Mouse (Mus musculus) bone marrow macrophage, adult 2 months (primary cell): ENCODE results near the gene Trim68.

Experiments
- CTCF ChIP-seq: IDR thresholded peaks from 2 replicates; pipeline ENCODE4 v1.5.1; 2012; ENCODE audit warnings: low read depth, mild to moderate bottlenecking, low read length, moderate library complexity
- POLR2A ChIP-seq: IDR thresholded peaks from 2 replicates; pipeline ENCODE4 v1.6.1; 2012; ENCODE audit warnings: mild to moderate bottlenecking, low read depth, low read length, borderline replicate concordance

DNA sequence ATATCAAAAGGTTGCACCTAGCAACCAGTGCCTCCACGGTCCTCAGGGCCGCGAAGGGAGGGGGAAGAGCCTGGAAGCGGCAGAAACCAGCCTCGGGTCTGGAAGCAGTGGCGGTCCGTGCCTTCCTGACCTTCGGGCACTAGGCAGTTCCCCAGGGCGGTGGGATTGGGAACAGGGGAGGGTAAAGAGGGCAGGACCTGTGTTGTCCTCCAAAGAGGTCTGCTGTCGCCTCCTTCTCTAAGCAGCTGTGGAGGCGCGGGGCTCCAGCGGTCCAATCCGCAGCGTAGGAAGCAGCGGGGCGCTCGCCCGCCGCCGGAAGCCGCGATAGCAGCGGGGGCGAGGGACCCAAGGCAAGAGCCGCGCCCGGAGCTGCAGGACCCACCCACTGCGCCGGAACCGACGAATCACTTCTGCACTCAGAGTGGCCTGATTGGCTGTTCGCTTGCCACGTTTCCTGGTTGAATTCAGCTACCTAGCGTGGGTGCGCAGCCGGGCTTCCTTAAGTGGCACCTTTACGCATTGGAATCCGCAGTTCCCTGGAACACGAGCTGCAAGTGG is at the start of gene Trim68:
- no peak for TF ChIP-seq CTCF
- no peak for TF ChIP-seq POLR2A
